Mouse (Mus musculus): Measurements from ENCODE around the gene C8b. TPM values are rescaled to one million over a fixed set of nuclear protein-coding genes. Genes with fewer than 3 reads are reported as not detected.
A peak's percentile ranks its signal among the peaks of the same experiment; 100 is the strongest.

Gene C8b
- polyA plus RNA-seq, 1 experiment from 2014 or later: 48.5 TPM

DNA sequence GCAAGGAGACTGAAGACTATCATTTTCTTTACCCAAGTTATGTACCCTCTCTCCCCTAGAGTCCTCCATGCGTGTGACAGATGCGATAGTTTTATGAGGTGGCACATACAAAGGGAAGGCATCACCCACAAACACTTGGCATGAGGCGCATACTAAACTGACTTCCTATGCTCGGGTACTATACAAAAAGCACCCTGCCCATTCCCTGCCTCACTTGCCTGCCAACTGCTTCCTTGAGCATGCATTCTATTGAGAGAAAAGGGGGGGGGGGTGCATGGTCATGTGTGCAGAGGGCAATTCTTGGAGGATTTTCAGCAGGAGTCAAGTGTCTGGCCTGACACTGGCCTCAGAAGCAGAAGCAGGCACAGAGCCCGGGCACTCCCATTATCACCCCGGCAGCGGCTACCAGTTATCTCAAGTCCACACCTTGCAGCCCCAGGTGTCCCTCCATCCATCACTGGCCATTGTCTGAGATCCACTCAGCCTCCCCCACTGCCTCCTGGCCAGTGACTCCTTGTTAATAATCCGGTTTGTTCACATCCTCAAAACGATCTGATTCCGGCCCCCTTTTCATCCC lies 44.7 kb downstream of the C8b start:
- Histone ChIP-seq H3K4me3 (replicated peaks) (no peak overlapping the region), H3K9me3 (replicated peaks) (no peaks in the 10 kb centered on the region), H3K27me3 (no peaks in the 10 kb centered on the region), H3K9ac (no peak overlapping the region), H3K36me3 (replicated peaks) (no peaks in the 10 kb centered on the region), H3K27ac (replicated peaks) (no peak overlapping the region), H3K4me1 (replicated peaks) (no peaks in the 10 kb centered on the region), H3K4me2 (no peak overlapping the region)
- 56% methylated on average over 10 of the region's 10 CpGs for WGBS (ENCODE audit: insufficient replicate concordance)
- ATAC-seq (ENCODE audit: insufficient read depth): no peak

DNA sequence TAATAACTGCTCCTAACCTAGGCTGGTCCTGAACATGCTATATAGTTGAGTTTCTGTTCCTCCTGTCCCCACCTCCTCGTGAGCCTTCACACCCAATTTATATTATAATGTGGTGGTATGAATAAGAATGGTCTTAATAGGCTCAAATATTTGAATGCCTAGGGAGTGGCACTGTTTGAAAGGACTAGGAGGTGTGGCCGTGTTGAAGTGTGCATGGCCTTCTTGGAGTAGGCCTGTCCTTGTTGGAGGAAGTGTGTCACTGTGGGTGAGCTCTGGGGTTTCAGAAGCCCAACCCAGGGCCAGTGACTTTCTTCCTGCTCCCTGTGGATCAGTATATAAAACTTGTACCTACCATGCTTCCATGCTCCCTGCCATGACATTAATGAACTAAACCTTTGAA lies 47.5 kb downstream of the C8b start:
- 64% methylated on average over 2 of the region's 2 CpGs for WGBS (ENCODE audit: insufficient replicate concordance)
- no peaks in the 10 kb centered on the region for H3K9me3 ChIP-seq (replicated peaks)
- no peaks in the 10 kb centered on the region for H3K36me3 ChIP-seq (replicated peaks)
- no peak overlapping the region for H3K9ac ChIP-seq
- no peak overlapping the region for H3K4me2 ChIP-seq
- H3K27ac ChIP-seq (replicated peaks): no peak overlapping the region
- H3K4me3 ChIP-seq (replicated peaks): no peak overlapping the region
- no peaks in the 10 kb centered on the region for H3K4me1 ChIP-seq (replicated peaks)
- ATAC-seq (ENCODE audit: insufficient read depth): no peak
- H3K27me3 ChIP-seq: no peaks in the 10 kb centered on the region

DNA sequence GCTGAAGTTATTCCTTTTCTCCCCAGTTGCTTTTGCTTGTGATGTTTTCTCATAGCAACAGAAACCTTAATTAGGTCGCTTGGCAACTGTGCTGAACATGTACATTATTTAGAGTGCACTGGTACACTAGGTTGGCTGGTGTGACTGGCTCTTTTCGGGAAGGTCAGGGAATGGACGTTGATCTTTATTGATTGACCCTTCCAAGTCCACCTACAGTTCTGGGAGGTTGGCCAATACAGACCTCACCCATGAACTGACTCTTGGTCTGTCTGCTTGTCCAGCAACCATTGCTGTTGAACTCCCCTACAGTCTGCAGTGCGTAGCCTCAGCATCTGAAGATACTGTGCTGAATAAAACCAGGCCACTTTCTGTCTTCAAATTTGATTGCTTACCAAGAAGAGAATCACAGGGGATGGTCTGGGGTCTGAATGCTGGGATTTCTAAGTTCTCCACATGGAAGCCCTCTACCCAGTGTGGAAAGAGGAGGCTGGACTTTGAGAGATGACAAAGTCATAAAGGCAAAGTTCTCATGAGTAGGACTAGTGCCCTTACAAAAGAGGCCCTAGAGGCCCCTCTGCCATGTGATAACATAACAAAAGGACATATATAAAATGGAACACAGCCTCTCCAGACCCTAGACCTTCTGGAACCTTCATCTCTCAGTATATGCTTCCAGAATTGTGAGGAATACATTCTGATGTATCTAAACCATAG lies 50.6 kb downstream of the C8b start:
- WGBS (ENCODE audit: insufficient replicate concordance): 41% methylated on average over 4 of the region's 4 CpGs
- H3K27ac ChIP-seq (replicated peaks): peak overlapping the region; percentile 67
- H3K4me2 ChIP-seq: no peak overlapping the region

DNA sequence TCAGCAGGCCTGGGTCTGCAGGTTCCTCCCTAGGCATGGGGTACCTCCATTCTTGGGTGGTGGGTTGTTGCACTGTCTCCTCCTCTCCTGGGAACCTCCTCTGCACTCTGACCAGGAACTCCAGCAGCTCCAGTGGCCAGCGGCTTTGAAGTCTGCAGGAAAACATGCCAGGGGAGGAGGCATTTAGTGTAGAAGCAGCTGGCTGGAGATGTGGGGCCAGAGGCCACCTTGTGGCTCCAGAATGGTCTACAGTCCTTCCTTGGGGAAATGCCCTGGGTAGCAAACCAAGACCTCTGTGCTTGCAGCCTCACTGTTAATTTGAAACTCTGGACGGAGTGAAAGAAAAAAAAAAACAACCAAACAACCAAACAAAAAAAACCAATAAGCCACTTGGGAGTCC lies 51.4 kb downstream of the C8b start:
- no peak for ATAC-seq (ENCODE audit: insufficient read depth)
- peak overlapping the region; percentile 41; the same call in 1 of the 2 replicates for H3K27ac ChIP-seq (replicated peaks)

More for the DNA sequence above, 50.6 kb downstream of the C8b start:
- Histone ChIP-seq H3K9me3 (replicated peaks) (no peaks in the 10 kb centered on the region), H3K36me3 (replicated peaks) (no peaks in the 10 kb centered on the region), H3K4me1 (replicated peaks) (no peaks in the 10 kb centered on the region), H3K4me3 (replicated peaks) (no peak overlapping the region), H3K27me3 (no peaks in the 10 kb centered on the region), H3K9ac (no peak overlapping the region)
- ATAC-seq (ENCODE audit: insufficient read depth): peak; percentile 79

DNA sequence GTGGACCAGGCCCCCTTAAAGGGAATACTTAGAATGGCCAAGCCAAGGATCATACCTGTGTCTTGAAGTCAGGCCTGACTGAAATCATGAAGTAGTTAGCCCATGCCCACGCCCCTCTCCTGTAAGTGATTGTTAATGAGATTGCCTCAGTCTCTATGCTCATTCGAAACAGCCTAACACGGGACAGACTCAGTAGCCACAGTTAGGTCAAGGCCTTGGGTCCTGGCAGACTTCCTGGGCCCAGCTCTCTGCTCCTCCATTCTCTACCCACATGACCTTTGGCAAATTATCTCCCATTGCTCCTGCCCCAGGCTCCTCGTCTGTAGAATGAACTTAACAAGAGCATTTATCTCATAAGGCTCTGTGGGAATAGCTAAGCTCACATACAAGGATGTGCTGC lies 52.9 kb downstream of the C8b start:
- Histone ChIP-seq H3K27me3 (no peaks in the 10 kb centered on the region), H3K4me2 (no peak overlapping the region), H3K4me3 (replicated peaks) (no peak overlapping the region), H3K9me3 (replicated peaks) (no peaks in the 10 kb centered on the region), H3K27ac (replicated peaks) (no peak overlapping the region), H3K9ac (no peak overlapping the region), H3K4me1 (replicated peaks) (peaks cover 4% of the 10 kb centered on the region; the same call in 1 of the 2 replicates), H3K36me3 (replicated peaks) (no peaks in the 10 kb centered on the region)
- WGBS (ENCODE audit: insufficient replicate concordance): 50% methylated on average over 4 of the region's 4 CpGs
- ATAC-seq (ENCODE audit: insufficient read depth): no peak

More for the DNA sequence above, 51.4 kb downstream of the C8b start:
- H3K9ac ChIP-seq: no peak overlapping the region
- no peaks in the 10 kb centered on the region for H3K36me3 ChIP-seq (replicated peaks)
- H3K9me3 ChIP-seq (replicated peaks): no peaks in the 10 kb centered on the region
- H3K4me1 ChIP-seq (replicated peaks): no peaks in the 10 kb centered on the region
- H3K4me3 ChIP-seq (replicated peaks): no peak overlapping the region
- H3K27me3 ChIP-seq: no peaks in the 10 kb centered on the region
- H3K4me2 ChIP-seq: no peak overlapping the region
- 27% methylated on average over 2 of the region's 2 CpGs for WGBS (ENCODE audit: insufficient replicate concordance)

DNA sequence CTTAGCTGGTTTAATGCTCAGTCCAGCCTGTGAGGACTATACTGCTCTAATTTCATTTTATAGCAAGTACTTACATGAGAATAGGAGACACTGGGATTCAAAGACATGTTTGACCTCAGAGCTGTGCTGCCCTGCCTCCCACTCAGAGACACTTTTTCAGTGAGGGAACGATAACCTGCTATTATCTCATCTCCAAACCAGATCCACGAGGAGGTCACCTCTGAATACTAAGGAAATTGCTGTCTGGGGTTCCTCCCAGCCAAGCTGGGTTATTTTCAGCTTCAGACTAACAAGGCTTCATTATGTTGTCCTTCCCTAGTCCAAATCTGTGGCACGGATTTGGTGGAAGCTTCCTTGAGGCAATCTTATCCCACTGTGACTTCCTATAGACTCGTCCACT lies 53.8 kb downstream of the C8b start:
- no peak for ATAC-seq (ENCODE audit: insufficient read depth)
- H3K27me3 ChIP-seq: no peaks in the 10 kb centered on the region
- H3K4me2 ChIP-seq: no peak overlapping the region
- WGBS (ENCODE audit: insufficient replicate concordance): 52% methylated on average over 4 of the region's 4 CpGs
- H3K4me3 ChIP-seq (replicated peaks): no peak overlapping the region
- H3K27ac ChIP-seq (replicated peaks): no peak overlapping the region
- no peaks in the 10 kb centered on the region for H3K9me3 ChIP-seq (replicated peaks)
- no peaks in the 10 kb centered on the region for H3K36me3 ChIP-seq (replicated peaks)
- no peak overlapping the region for H3K9ac ChIP-seq
- H3K4me1 ChIP-seq (replicated peaks): peaks cover 4% of the 10 kb centered on the region; the same call in 1 of the 2 replicates

DNA sequence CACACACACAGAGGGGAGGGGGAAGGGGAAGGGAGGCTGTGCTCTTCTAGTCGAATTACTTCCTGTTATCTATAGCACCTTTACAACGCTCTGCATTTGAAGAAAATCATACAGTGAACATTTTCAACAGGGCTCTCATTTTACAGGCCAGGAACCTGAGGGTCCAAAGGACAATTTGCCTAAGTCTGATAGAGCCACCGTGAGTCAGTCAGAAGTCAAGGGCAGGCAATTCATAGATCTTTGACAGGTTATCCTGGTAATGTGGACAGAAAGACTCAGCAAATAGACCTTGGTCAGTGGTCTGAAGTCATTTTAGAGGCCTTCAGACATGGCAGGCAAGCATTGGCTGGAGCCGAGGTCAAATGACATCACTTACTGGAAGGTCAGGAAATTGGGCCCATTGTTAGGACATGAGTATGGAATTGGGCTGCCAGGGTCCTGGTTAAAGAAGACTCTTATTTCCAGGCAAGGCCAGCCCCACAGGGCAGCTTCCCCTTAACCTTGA lies 57.5 kb downstream of the C8b start:
- WGBS (ENCODE audit: insufficient replicate concordance): 38% methylated on average over 4 of the region's 4 CpGs
- peak; percentile 41; the same call in 1 of the 2 replicates for ATAC-seq (ENCODE audit: insufficient read depth)
- H3K27ac ChIP-seq (replicated peaks): peak overlapping the region; percentile 67

DNA sequence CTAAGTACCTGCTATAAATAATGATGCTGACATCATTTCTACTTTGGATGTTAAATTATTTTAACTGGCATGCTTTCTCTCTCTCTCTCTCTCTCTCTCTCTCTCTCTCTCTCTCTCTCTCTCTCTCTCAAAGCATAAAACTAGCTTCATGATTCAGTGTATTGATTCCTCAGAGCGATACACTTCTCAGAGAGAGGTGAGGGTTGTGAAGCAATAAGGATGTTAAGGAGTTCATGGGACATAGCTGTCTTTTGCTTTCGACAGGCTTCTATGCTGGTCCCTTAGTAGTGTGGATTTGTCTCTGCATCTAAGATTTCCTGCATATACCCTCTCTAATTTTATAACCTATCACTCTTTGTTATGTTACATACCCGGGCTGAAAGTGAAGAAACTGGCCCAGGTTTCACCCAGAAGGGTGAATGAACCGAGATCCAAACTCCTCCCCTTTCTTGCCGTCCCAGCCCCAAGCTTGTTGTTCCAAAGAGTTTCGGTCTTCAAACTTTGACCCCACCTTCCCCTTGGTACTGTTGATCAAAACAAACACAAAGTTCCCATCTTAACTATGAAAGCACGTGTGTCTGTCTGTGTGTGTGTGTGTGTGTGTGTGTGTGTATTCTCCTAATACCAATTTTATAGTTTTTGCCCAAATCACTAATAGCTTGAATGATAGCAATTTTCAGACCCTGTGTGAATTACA lies 58.4 kb downstream of the C8b start:
- ATAC-seq (ENCODE audit: insufficient read depth): no peak
- H3K9ac ChIP-seq: no peak overlapping the region
- peaks cover 4% of the 10 kb centered on the region; the same call in 1 of the 2 replicates for H3K4me1 ChIP-seq (replicated peaks)
- no peaks in the 10 kb centered on the region for H3K36me3 ChIP-seq (replicated peaks)
- no peak overlapping the region for H3K27ac ChIP-seq (replicated peaks)
- H3K4me3 ChIP-seq (replicated peaks): no peak overlapping the region
- WGBS (ENCODE audit: insufficient replicate concordance): 51% methylated on average over 7 of the region's 7 CpGs
- no peaks in the 10 kb centered on the region for H3K27me3 ChIP-seq
- no peak overlapping the region for H3K4me2 ChIP-seq
- no peaks in the 10 kb centered on the region for H3K9me3 ChIP-seq (replicated peaks)

More for the DNA sequence above, 57.5 kb downstream of the C8b start:
- H3K36me3 ChIP-seq (replicated peaks): no peaks in the 10 kb centered on the region
- no peak overlapping the region for H3K9ac ChIP-seq
- no peak overlapping the region for H3K4me2 ChIP-seq
- no peaks in the 10 kb centered on the region for H3K9me3 ChIP-seq (replicated peaks)
- peaks cover 4% of the 10 kb centered on the region; the same call in 1 of the 2 replicates for H3K4me1 ChIP-seq (replicated peaks)
- H3K27me3 ChIP-seq: no peaks in the 10 kb centered on the region
- H3K4me3 ChIP-seq (replicated peaks): no peak overlapping the region

DNA sequence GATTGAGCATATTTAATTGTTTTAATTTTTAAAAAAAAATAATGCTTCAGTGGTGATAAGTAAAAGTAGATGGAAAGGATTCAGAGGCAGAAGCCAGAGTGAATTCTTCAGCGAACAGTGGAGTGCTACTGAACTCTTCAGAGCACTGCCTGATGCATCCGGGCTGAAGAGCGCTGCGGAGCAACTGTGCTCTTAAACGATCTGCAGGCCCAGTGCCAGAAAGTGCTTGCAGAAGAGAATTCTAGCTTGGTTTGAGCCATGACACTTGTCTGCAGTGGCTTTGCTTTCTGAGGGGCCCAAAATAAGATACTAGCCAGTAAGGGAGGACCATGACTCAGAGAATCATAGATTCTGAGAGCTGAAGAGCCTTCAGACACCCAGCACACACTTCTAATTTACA lies 62.8 kb downstream of the C8b start:
- no peak for ATAC-seq (ENCODE audit: insufficient read depth)
- H3K9me3 ChIP-seq (replicated peaks): no peaks in the 10 kb centered on the region
- H3K36me3 ChIP-seq (replicated peaks): no peaks in the 10 kb centered on the region; the same call in 1 of the 2 replicates
- no peak overlapping the region for H3K4me2 ChIP-seq
- H3K4me1 ChIP-seq (replicated peaks): no peaks in the 10 kb centered on the region; the same call in 1 of the 2 replicates
- 67% methylated on average over 5 of the region's 5 CpGs for WGBS (ENCODE audit: insufficient replicate concordance)
- H3K9ac ChIP-seq: no peak overlapping the region
- H3K4me3 ChIP-seq (replicated peaks): no peak overlapping the region
- no peaks in the 10 kb centered on the region for H3K27me3 ChIP-seq
- H3K27ac ChIP-seq (replicated peaks): no peak overlapping the region

DNA sequence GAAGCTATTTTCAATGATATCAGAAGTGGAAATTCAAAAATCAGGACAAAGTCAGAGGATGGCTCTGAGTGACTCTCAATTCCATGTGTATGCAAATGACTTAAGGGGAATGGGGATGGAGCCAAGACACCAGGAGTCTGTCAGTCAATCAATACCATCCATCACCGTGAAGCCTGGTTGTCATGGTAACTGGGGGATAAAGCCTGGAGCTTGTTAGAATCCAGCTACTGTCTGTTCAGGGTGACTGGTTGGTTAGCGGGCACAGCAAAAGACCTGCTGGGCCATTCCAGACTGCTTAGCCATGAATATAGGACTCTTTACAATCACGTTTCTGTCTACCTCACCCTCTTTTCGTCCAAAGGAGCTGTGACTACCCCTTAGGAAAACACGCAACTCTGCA lies 69.0 kb downstream of the C8b start:
- no peaks in the 10 kb centered on the region for H3K9me3 ChIP-seq (replicated peaks)
- ATAC-seq (ENCODE audit: insufficient read depth): no peak
- H3K27ac ChIP-seq (replicated peaks): no peak overlapping the region
- no peak overlapping the region for H3K4me3 ChIP-seq (replicated peaks)
- WGBS (ENCODE audit: insufficient replicate concordance): 44% methylated on average over 5 of the region's 5 CpGs
- H3K4me2 ChIP-seq: no peak overlapping the region
- no peaks in the 10 kb centered on the region for H3K4me1 ChIP-seq (replicated peaks)
- no peak overlapping the region for H3K9ac ChIP-seq
- H3K27me3 ChIP-seq: no peaks in the 10 kb centered on the region
- no peaks in the 10 kb centered on the region; the same call in 1 of the 2 replicates for H3K36me3 ChIP-seq (replicated peaks)

DNA sequence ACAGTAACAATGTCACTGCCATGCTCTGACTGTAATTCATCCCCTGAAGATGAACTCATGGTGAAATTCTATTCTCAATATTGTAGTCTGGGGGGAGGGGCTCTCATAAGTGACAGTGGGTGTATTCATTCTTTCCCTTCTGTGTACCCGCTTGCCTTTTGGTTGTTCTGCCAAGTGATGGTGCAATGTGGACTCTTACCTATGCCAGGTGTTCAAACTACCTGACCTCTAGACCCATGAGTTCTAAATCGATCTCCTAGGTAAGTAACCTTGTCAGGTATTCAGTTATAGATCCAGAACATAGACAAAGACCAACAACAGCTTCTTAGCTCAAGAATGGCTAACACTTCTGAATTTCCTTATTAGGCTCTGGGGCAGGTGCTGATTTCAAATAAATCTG lies 72.2 kb downstream of the C8b start:
- Histone ChIP-seq H3K4me3 (replicated peaks) (no peak overlapping the region), H3K27ac (replicated peaks) (no peak overlapping the region), H3K9me3 (replicated peaks) (no peaks in the 10 kb centered on the region), H3K27me3 (no peaks in the 10 kb centered on the region), H3K4me1 (replicated peaks) (no peaks in the 10 kb centered on the region), H3K9ac (no peak overlapping the region), H3K36me3 (replicated peaks) (no peaks in the 10 kb centered on the region), H3K4me2 (no peak overlapping the region)
- WGBS (ENCODE audit: insufficient replicate concordance): 43% methylated on average over 2 of the region's 2 CpGs
- ATAC-seq (ENCODE audit: insufficient read depth): peak; percentile 49

All from liver, embryonic 15.5 days (tissue).